Mouse (Mus musculus): ENCODE data around the gene Zfp42. TPM values are rescaled to one million over a fixed set of nuclear protein-coding genes. Genes with fewer than 3 reads are reported as not detected.

The Zfp42 gene
- polyA plus RNA-seq, 1 experiment from 2014 or later, result not detected

DNA sequence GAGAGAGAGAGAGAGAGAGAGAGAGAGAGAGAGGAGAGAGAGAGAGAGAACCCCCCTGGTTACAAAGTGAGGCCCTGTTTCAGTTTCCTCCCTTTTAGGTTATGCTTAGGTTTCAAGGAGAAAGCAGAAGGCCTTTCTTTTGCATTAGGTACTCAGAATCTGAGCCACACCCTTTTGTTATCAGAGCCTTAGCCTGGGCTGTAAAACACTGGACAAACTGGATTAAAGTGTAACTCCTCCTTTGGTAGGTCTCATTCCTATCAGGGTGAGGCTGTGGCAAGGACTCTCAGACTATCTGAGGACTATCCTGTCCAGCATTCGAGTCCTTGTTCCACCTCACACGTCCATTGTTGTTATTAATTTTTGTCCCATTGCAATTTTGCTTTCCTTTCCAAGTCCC, 1.4 kb upstream of the Zfp42 start:
- no peak overlapping the region for H3K9ac ChIP-seq (ENCODE audit: low read depth, low read length)
- no peak overlapping the region for H3K4me3 ChIP-seq (ENCODE audit: low read length)
- 77% methylated on average over 2 of the region's 2 CpGs for WGBS
- H3K4me2 ChIP-seq (ENCODE audit: low read depth, low read length), result no peak overlapping the region
- 0 out of 2 replicates have a peak, but pooled peaks cover 3% of the 10 kb centered on the region for H3K9me3 ChIP-seq (ENCODE audit: control insufficient read depth, low read length)
- H3K27me3 ChIP-seq (replicated peaks; ENCODE audit: control insufficient read depth, insufficient read depth, low read length), result no peaks in the 10 kb centered on the region
- H3K4me1 ChIP-seq (ENCODE audit: control insufficient read depth, insufficient read depth, low read length), result no peaks in the 10 kb centered on the region
- H3K36me3 ChIP-seq (ENCODE audit: control insufficient read depth, insufficient read depth, low read length), result no peaks in the 10 kb centered on the region
- peak; percentile 67 for ATAC-seq
- no peak overlapping the region for H3K27ac ChIP-seq (ENCODE audit: low read length)

DNA sequence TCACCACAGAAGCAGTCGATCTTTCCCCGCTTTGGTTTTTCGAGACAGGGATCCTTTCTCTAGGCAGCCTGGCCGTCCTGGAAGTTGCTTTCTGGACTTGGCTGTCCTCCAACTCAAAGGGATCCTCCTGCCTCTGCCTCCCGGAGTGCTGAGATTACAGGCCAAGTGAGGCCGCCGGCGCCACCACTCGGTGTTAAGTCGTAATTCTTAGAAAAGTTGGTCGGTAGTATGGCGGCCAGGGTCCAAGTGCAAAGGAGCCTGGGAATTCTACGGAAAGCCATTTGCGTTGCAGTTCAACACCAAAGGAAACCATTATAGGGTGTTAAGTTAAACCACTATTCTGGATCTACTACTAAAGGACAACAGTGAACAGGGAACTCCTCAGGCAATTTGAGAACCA, 1.1 kb downstream of the Zfp42 start:
- Histone ChIP-seq H3K36me3 (ENCODE audit: control insufficient read depth, insufficient read depth, low read length) (no peaks in the 10 kb centered on the region), H3K27me3 (replicated peaks; ENCODE audit: control insufficient read depth, insufficient read depth, low read length) (no peaks in the 10 kb centered on the region), H3K27ac (ENCODE audit: low read length) (no peak overlapping the region), H3K9ac (ENCODE audit: low read depth, low read length) (no peak overlapping the region), H3K4me2 (ENCODE audit: low read depth, low read length) (no peak overlapping the region), H3K4me1 (ENCODE audit: control insufficient read depth, insufficient read depth, low read length) (no peaks in the 10 kb centered on the region), H3K4me3 (ENCODE audit: low read length) (no peak overlapping the region), H3K9me3 (ENCODE audit: control insufficient read depth, low read length) (0 out of 2 replicates have a peak, but pooled peaks cover 3% of the 10 kb centered on the region)
- 95% methylated on average over 14 of the region's 14 CpGs for WGBS
- no peak for ATAC-seq

DNA sequence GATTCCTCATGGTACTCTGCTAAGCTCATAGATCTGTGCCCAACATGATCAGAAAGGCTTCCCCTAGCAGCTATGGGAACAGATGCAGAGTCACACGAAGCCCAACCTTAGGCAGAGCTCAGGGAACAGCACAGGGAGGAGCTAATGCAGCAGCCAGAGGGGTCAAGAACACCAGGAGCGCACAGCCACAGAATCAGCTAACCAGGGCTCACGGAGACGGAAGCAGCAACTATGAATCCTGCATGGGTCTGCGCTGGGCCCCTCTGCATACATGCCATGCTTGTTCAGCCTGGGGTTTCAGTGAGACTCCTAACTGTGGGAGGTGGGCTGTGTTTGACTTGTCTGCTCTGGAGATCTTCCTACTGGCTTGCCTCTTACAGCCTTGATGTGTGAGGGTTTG, 7.0 kb downstream of the Zfp42 start:
- Histone ChIP-seq H3K9me3 (ENCODE audit: control insufficient read depth, low read length) (no peaks in the 10 kb centered on the region), H3K9ac (ENCODE audit: low read depth, low read length) (no peak overlapping the region), H3K4me2 (ENCODE audit: low read depth, low read length) (no peak overlapping the region), H3K4me1 (ENCODE audit: control insufficient read depth, insufficient read depth, low read length) (no peaks in the 10 kb centered on the region), H3K36me3 (ENCODE audit: control insufficient read depth, insufficient read depth, low read length) (no peaks in the 10 kb centered on the region), H3K4me3 (ENCODE audit: low read length) (no peak overlapping the region), H3K27ac (ENCODE audit: low read length) (no peak overlapping the region), H3K27me3 (replicated peaks; ENCODE audit: control insufficient read depth, insufficient read depth, low read length) (no peaks in the 10 kb centered on the region)
- ATAC-seq, result no peak
- WGBS, result 63% methylated on average over 5 of the region's 5 CpGs

DNA sequence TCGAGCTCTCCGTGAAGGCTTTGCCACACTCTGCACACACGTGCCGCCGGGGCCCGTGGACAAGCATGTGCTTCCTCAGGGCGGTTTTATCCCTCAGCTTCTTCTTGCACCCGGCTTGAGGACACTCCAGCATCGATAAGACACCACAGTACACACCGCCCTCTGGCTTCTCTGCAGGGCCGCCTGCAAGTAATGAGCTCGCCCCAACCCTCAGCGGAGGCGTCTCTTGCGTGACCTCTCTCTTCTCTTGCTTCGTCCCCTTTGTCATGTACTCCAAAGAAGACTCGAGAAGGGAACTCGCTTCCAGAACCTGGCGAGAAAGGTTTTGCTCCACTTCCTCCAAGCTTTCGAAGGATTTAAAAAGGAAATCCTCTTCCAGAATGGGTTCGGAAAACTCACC, 11.0 kb downstream of the Zfp42 start:
- H3K36me3 ChIP-seq (ENCODE audit: control insufficient read depth, insufficient read depth, low read length), result no peaks in the 10 kb centered on the region
- no peak overlapping the region for H3K4me2 ChIP-seq (ENCODE audit: low read depth, low read length)
- no peak overlapping the region for H3K4me3 ChIP-seq (ENCODE audit: low read length)
- no peak overlapping the region for H3K27ac ChIP-seq (ENCODE audit: low read length)
- ATAC-seq, result no peak
- 89% methylated on average over 21 of the region's 21 CpGs for WGBS
- no peak overlapping the region for H3K9ac ChIP-seq (ENCODE audit: low read depth, low read length)
- no peaks in the 10 kb centered on the region for H3K4me1 ChIP-seq (ENCODE audit: control insufficient read depth, insufficient read depth, low read length)
- no peaks in the 10 kb centered on the region for H3K27me3 ChIP-seq (replicated peaks; ENCODE audit: control insufficient read depth, insufficient read depth, low read length)
- no peaks in the 10 kb centered on the region for H3K9me3 ChIP-seq (ENCODE audit: control insufficient read depth, low read length)

DNA sequence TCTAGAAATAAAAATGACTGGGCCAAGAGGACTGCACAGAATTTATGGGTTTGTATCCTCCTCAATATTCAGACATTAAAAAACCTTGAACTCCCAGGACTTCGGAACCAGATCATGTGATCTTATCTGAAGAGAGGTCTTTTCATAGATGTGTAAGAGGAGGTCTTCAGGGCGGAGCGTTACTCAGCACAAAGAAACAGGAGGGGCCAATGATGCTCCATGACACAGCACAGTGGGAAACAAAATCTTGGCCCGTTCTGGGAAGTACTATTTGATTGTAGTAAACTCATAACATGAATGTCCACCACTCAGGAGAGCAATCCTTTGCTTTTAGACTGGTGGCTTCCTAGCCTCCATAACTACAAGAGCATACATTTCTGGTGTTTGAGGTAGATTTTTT, 12.6 kb downstream of the Zfp42 start:
- Histone ChIP-seq H3K4me1 (ENCODE audit: control insufficient read depth, insufficient read depth, low read length) (no peaks in the 10 kb centered on the region), H3K27ac (ENCODE audit: low read length) (no peak overlapping the region), H3K9ac (ENCODE audit: low read depth, low read length) (no peak overlapping the region), H3K9me3 (ENCODE audit: control insufficient read depth, low read length) (no peaks in the 10 kb centered on the region), H3K4me3 (ENCODE audit: low read length) (no peak overlapping the region), H3K36me3 (ENCODE audit: control insufficient read depth, insufficient read depth, low read length) (no peaks in the 10 kb centered on the region), H3K27me3 (replicated peaks; ENCODE audit: control insufficient read depth, insufficient read depth, low read length) (no peaks in the 10 kb centered on the region), H3K4me2 (ENCODE audit: low read depth, low read length) (no peak overlapping the region)
- 89% methylated on average over 4 of the region's 4 CpGs for WGBS
- ATAC-seq, result no peak

DNA sequence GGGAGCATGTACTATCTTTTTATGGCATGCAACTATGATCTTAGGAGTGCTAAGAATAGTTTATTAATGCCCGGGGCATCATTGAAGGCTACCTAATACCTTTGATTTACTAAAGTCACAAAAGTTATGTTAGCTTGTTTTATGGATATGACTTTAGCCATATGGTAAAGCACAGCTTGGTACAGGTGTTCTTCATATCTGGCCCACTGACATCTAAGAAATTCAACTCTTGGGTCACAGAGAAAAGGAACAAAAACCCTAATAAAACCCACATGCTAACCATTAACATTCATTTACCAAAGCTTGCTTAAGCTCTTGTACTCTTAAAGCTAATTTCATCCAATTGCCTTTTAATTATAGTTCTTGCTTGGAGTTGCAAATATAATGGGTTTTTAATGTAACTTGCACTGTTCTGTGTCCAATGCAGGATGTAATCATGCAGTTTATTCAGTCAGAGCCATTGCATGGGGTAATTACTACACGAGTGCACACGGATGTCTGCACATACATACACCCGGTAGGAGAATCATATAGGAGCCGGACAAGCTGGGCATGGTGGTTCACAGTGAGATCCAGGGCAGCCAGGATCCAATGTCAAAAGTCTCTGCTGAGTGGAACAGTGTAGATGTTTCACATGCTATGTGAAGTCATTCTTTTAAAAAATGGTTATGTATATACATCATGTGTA, 16.2 kb downstream of the Zfp42 start:
- Histone ChIP-seq H3K27me3 (replicated peaks; ENCODE audit: control insufficient read depth, insufficient read depth, low read length) (no peaks in the 10 kb centered on the region), H3K36me3 (ENCODE audit: control insufficient read depth, insufficient read depth, low read length) (no peaks in the 10 kb centered on the region), H3K4me3 (ENCODE audit: low read length) (no peak overlapping the region), H3K27ac (ENCODE audit: low read length) (no peak overlapping the region), H3K9me3 (ENCODE audit: control insufficient read depth, low read length) (no peaks in the 10 kb centered on the region), H3K4me2 (ENCODE audit: low read depth, low read length) (no peak overlapping the region), H3K4me1 (ENCODE audit: control insufficient read depth, insufficient read depth, low read length) (no peaks in the 10 kb centered on the region), H3K9ac (ENCODE audit: low read depth, low read length) (no peak overlapping the region)
- no peak for ATAC-seq
- 81% methylated on average over 5 of the region's 5 CpGs for WGBS

DNA sequence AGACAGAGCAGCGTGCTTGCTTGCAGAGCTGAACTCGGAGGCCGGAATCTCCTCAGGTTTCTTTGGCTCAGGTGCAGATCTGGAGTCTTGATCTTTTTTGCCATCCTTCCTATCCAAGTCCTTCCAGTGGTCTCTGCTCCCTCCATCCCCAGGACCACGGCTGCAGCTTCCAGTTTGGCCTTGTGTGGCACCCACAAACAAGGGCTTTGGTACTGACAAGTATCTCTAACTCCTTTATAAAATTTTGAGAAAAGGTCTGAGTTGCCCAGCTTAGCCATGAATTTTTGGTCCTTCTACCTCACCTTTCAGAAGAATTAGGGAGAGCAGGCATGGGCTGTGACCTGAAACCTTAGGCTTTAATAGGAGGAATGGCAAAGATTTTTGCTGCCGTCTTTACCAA, 17.0 kb downstream of the Zfp42 start:
- Histone ChIP-seq H3K4me1 (ENCODE audit: control insufficient read depth, insufficient read depth, low read length) (no peaks in the 10 kb centered on the region), H3K36me3 (ENCODE audit: control insufficient read depth, insufficient read depth, low read length) (no peaks in the 10 kb centered on the region), H3K4me3 (ENCODE audit: low read length) (no peak overlapping the region), H3K9me3 (ENCODE audit: control insufficient read depth, low read length) (no peaks in the 10 kb centered on the region), H3K9ac (ENCODE audit: low read depth, low read length) (no peak overlapping the region), H3K27me3 (replicated peaks; ENCODE audit: control insufficient read depth, insufficient read depth, low read length) (no peaks in the 10 kb centered on the region), H3K4me2 (ENCODE audit: low read depth, low read length) (no peak overlapping the region), H3K27ac (ENCODE audit: low read length) (no peak overlapping the region)
- 87% methylated on average over 5 of the region's 5 CpGs for WGBS
- no peak for ATAC-seq

DNA sequence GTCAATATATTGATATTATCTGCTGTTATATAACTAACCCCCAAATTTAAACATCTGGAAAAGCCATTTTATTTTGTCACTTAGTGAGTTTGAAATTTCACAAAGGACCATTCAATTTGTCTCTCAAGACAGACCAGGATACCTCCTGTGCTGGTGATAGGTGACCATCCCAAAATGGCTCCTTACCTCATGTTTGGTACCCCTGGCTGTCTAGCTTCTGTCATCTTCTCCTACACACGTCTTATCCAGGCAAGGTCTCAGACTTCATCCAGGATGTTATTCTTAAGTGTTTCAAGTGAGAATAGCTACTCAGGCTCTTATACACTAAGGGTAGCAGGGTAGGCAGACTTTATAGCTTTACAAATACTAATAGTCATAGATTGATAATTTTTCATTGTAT, 17.9 kb downstream of the Zfp42 start:
- WGBS, result 76% methylated on average over 1 of the region's 1 CpGs
- Histone ChIP-seq H3K4me2 (ENCODE audit: low read depth, low read length) (no peak overlapping the region), H3K36me3 (ENCODE audit: control insufficient read depth, insufficient read depth, low read length) (no peaks in the 10 kb centered on the region), H3K9ac (ENCODE audit: low read depth, low read length) (no peak overlapping the region), H3K9me3 (ENCODE audit: control insufficient read depth, low read length) (no peaks in the 10 kb centered on the region), H3K4me1 (ENCODE audit: control insufficient read depth, insufficient read depth, low read length) (no peaks in the 10 kb centered on the region), H3K4me3 (ENCODE audit: low read length) (no peak overlapping the region), H3K27ac (ENCODE audit: low read length) (no peak overlapping the region), H3K27me3 (replicated peaks; ENCODE audit: control insufficient read depth, insufficient read depth, low read length) (no peaks in the 10 kb centered on the region)
- ATAC-seq, result no peak

DNA sequence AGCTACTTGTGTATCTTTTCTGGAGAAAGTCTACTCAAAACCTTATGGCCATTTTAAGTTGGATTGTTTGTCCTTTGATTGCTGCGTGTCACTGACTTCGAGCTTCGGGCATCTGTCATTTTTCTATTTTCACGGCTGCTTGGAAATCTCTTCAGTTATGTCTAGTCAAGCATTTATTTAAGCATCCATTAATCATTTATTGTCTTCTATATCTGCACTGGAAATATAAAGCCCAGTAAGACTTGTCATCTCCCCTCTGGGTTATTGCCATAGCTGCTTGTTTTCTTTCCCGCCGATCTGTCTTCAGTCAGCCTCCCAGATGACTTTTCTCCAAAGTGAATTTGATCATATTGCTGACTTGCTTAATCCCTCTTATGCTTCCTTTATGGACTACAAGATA, 19.3 kb downstream of the Zfp42 start:
- no peaks in the 10 kb centered on the region for H3K27me3 ChIP-seq (replicated peaks; ENCODE audit: control insufficient read depth, insufficient read depth, low read length)
- H3K4me1 ChIP-seq (ENCODE audit: control insufficient read depth, insufficient read depth, low read length), result no peaks in the 10 kb centered on the region
- no peak overlapping the region for H3K27ac ChIP-seq (ENCODE audit: low read length)
- ATAC-seq, result no peak
- H3K9me3 ChIP-seq (ENCODE audit: control insufficient read depth, low read length), result no peaks in the 10 kb centered on the region
- H3K9ac ChIP-seq (ENCODE audit: low read depth, low read length), result no peak overlapping the region
- WGBS, result 82% methylated on average over 6 of the region's 6 CpGs
- H3K4me3 ChIP-seq (ENCODE audit: low read length), result no peak overlapping the region
- H3K36me3 ChIP-seq (ENCODE audit: control insufficient read depth, insufficient read depth, low read length), result no peaks in the 10 kb centered on the region
- no peak overlapping the region for H3K4me2 ChIP-seq (ENCODE audit: low read depth, low read length)

DNA sequence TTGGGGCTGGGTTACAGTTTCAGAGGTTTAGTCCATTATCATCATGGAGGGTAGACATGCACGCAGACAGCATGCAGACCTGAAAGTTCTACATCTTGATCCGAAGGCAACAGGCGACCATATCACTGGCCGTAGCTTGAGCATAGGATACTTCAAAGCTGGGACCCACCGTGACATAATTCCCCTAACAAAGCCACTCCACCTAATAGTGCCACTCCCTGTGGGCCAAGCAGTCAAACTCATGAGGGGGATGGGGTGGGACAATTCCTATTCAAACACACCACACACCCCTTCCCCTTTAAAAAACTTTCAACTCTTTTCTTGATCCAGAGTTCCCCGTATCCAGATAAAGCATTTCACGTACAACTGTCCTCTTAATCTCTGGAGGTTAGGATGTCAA, 23.5 kb downstream of the Zfp42 start:
- H3K4me3 ChIP-seq (ENCODE audit: low read length), result no peak overlapping the region

More for the DNA sequence above, 23.5 kb downstream of the Zfp42 start:
- H3K4me2 ChIP-seq (ENCODE audit: low read depth, low read length), result no peak overlapping the region
- WGBS, result 96% methylated on average over 7 of the region's 7 CpGs
- no peaks in the 10 kb centered on the region for H3K27me3 ChIP-seq (replicated peaks; ENCODE audit: control insufficient read depth, insufficient read depth, low read length)
- no peak overlapping the region for H3K27ac ChIP-seq (ENCODE audit: low read length)
- H3K4me1 ChIP-seq (ENCODE audit: control insufficient read depth, insufficient read depth, low read length), result no peaks in the 10 kb centered on the region
- no peak overlapping the region for H3K9ac ChIP-seq (ENCODE audit: low read depth, low read length)
- H3K36me3 ChIP-seq (ENCODE audit: control insufficient read depth, insufficient read depth, low read length), result no peaks in the 10 kb centered on the region
- ATAC-seq, result no peak
- H3K9me3 ChIP-seq (ENCODE audit: control insufficient read depth, low read length), result no peaks in the 10 kb centered on the region
